Mouse (Mus musculus): Measurements from ENCODE around the gene Olfr113. TPM values are rescaled to one million over a fixed set of nuclear protein-coding genes. Genes with fewer than 3 reads are reported as not detected.

Gene Olfr113
- polyA plus RNA-seq, 2 experiments: not detected

Other genes with a start within 250 kb of the Olfr113 start
- not detected in 2 replicates for gene Olfr103, start 238.0 kb downstream of the Olfr113 start, polyA plus RNA-seq (2012; rRNA removed)
- gene Olfr103, start 238.0 kb downstream of the Olfr113 start, polyA plus RNA-seq (2014; fragmentation: Nextera tagmentation; extraction: Ambion mirVana): not detected in 2 replicates
- not detected in 2 replicates for gene Olfr104-ps, start 218.1 kb downstream of the Olfr113 start, polyA plus RNA-seq (2012; rRNA removed)
- gene Olfr104-ps, start 218.1 kb downstream of the Olfr113 start, polyA plus RNA-seq (2014; fragmentation: Nextera tagmentation; extraction: Ambion mirVana): not detected in 2 replicates
- gene Olfr105-ps, start 198.6 kb downstream of the Olfr113 start, polyA plus RNA-seq (2012; rRNA removed): not detected in 2 replicates
- gene Olfr105-ps, start 198.6 kb downstream of the Olfr113 start, polyA plus RNA-seq (2014; fragmentation: Nextera tagmentation; extraction: Ambion mirVana): not detected in 2 replicates
- gene Olfr106-ps, start 187.3 kb downstream of the Olfr113 start, polyA plus RNA-seq (2012; rRNA removed): not detected in 2 replicates
- gene Olfr106-ps, start 187.3 kb downstream of the Olfr113 start, polyA plus RNA-seq (2014; fragmentation: Nextera tagmentation; extraction: Ambion mirVana): not detected in 2 replicates
- not detected in 2 replicates for gene Olfr107, start 178.4 kb downstream of the Olfr113 start, polyA plus RNA-seq (2012; rRNA removed)
- gene Olfr107, start 178.4 kb downstream of the Olfr113 start, polyA plus RNA-seq (2014; fragmentation: Nextera tagmentation; extraction: Ambion mirVana): not detected in 2 replicates
- not detected in 2 replicates for gene Olfr108, start 132.2 kb downstream of the Olfr113 start, polyA plus RNA-seq (2012; rRNA removed)
- not detected in 2 replicates for gene Olfr108, start 132.2 kb downstream of the Olfr113 start, polyA plus RNA-seq (2014; fragmentation: Nextera tagmentation; extraction: Ambion mirVana)
- gene Olfr109, start 118.7 kb downstream of the Olfr113 start, polyA plus RNA-seq (2012; rRNA removed): not detected in 2 replicates
- gene Olfr109, start 118.7 kb downstream of the Olfr113 start, polyA plus RNA-seq (2014; fragmentation: Nextera tagmentation; extraction: Ambion mirVana): not detected in 2 replicates
- not detected in 2 replicates for gene H2-M2, start 94.1 kb downstream of the Olfr113 start, polyA plus RNA-seq (2012; rRNA removed)
- gene H2-M2, start 94.1 kb downstream of the Olfr113 start, polyA plus RNA-seq (2014; fragmentation: Nextera tagmentation; extraction: Ambion mirVana): not detected in 2 replicates
- gene Olfr110, start 85.2 kb downstream of the Olfr113 start, polyA plus RNA-seq (2012; rRNA removed): 0.02 TPM in 1 of 2 replicates, not detected in the other
- gene Olfr110, start 85.2 kb downstream of the Olfr113 start, polyA plus RNA-seq (2014; fragmentation: Nextera tagmentation; extraction: Ambion mirVana): not detected in 2 replicates
- 0.03 and 0.04 TPM in 2 replicates for gene Olfr111, start 69.6 kb downstream of the Olfr113 start, polyA plus RNA-seq (2012; rRNA removed)
- gene Olfr111, start 69.6 kb downstream of the Olfr113 start, polyA plus RNA-seq (2014; fragmentation: Nextera tagmentation; extraction: Ambion mirVana): 0.13 TPM in 1 of 2 replicates, not detected in the other
- gene Olfr112, start 8.2 kb downstream of the Olfr113 start, polyA plus RNA-seq (2012; rRNA removed): not detected in 2 replicates
- not detected in 2 replicates for gene Olfr112, start 8.2 kb downstream of the Olfr113 start, polyA plus RNA-seq (2014; fragmentation: Nextera tagmentation; extraction: Ambion mirVana)
- not detected in 2 replicates for gene Olfr114, start 15.1 kb upstream of the Olfr113 start, polyA plus RNA-seq (2012; rRNA removed)
- gene Olfr114, start 15.1 kb upstream of the Olfr113 start, polyA plus RNA-seq (2014; fragmentation: Nextera tagmentation; extraction: Ambion mirVana): not detected in 2 replicates
- gene Olfr115, start 49.4 kb upstream of the Olfr113 start, polyA plus RNA-seq (2012; rRNA removed): not detected in 2 replicates
- not detected in 2 replicates for gene Olfr115, start 49.4 kb upstream of the Olfr113 start, polyA plus RNA-seq (2014; fragmentation: Nextera tagmentation; extraction: Ambion mirVana)
- not detected in 2 replicates for gene Olfr116, start 49.5 kb upstream of the Olfr113 start, polyA plus RNA-seq (2012; rRNA removed)
- gene Olfr116, start 49.5 kb upstream of the Olfr113 start, polyA plus RNA-seq (2014; fragmentation: Nextera tagmentation; extraction: Ambion mirVana): not detected in 2 replicates
- not detected in 2 replicates for gene Olfr117, start 86.1 kb upstream of the Olfr113 start, polyA plus RNA-seq (2012; rRNA removed)
- gene Olfr117, start 86.1 kb upstream of the Olfr113 start, polyA plus RNA-seq (2014; fragmentation: Nextera tagmentation; extraction: Ambion mirVana): not detected in 2 replicates
- not detected in 2 replicates for gene Olfr118, start 89.3 kb upstream of the Olfr113 start, polyA plus RNA-seq (2012; rRNA removed)
- not detected in 2 replicates for gene Olfr118, start 89.3 kb upstream of the Olfr113 start, polyA plus RNA-seq (2014; fragmentation: Nextera tagmentation; extraction: Ambion mirVana)
- not detected in 2 replicates for gene Olfr119, start 118.9 kb upstream of the Olfr113 start, polyA plus RNA-seq (2012; rRNA removed)
- not detected in 2 replicates for gene Olfr119, start 118.9 kb upstream of the Olfr113 start, polyA plus RNA-seq (2014; fragmentation: Nextera tagmentation; extraction: Ambion mirVana)
- not detected in 2 replicates for gene Olfr120, start 144.1 kb upstream of the Olfr113 start, polyA plus RNA-seq (2012; rRNA removed)
- gene Olfr120, start 144.1 kb upstream of the Olfr113 start, polyA plus RNA-seq (2014; fragmentation: Nextera tagmentation; extraction: Ambion mirVana): not detected in 2 replicates
- gene Olfr121, start 171.2 kb upstream of the Olfr113 start, polyA plus RNA-seq (2012; rRNA removed): not detected in 2 replicates
- gene Olfr121, start 171.2 kb upstream of the Olfr113 start, polyA plus RNA-seq (2014; fragmentation: Nextera tagmentation; extraction: Ambion mirVana): not detected in 2 replicates
- not detected in 2 replicates for gene Olfr122, start 190.9 kb upstream of the Olfr113 start, polyA plus RNA-seq (2012; rRNA removed)
- not detected in 2 replicates for gene Olfr122, start 190.9 kb upstream of the Olfr113 start, polyA plus RNA-seq (2014; fragmentation: Nextera tagmentation; extraction: Ambion mirVana)
- gene Olfr123, start 215.9 kb upstream of the Olfr113 start, polyA plus RNA-seq (2012; rRNA removed): not detected in 2 replicates
- not detected in 2 replicates for gene Olfr123, start 215.9 kb upstream of the Olfr113 start, polyA plus RNA-seq (2014; fragmentation: Nextera tagmentation; extraction: Ambion mirVana)
- not detected in 2 replicates for gene Olfr124, start 222.2 kb upstream of the Olfr113 start, polyA plus RNA-seq (2012; rRNA removed)
- not detected in 2 replicates for gene Olfr124, start 222.2 kb upstream of the Olfr113 start, polyA plus RNA-seq (2014; fragmentation: Nextera tagmentation; extraction: Ambion mirVana)